Mouse (Mus musculus): ENCODE results near the gene Dhx16. TPM values are rescaled to one million over a fixed set of nuclear protein-coding genes. Genes with fewer than 3 reads are reported as not detected.

The Dhx16 gene
- 40.4 and 42.2 TPM in 2 replicates for polyA plus RNA-seq (2015; fragmentation: Nextera tagmentation; extraction: Ambion mirVana)

- 6% methylated on average over 66 of the region's 66 CpGs for WGBS
- ATAC-seq = peak; percentile 90
- Histone ChIP-seq H3K9ac (replicated peaks; ENCODE audit: low read depth, low read length) (peak within 1 kb of the TSS; percentile 83), H3K4me3 (replicated peaks; ENCODE audit: low read length) (peak within 1 kb of the TSS; percentile 95), H3K27ac (ENCODE audit: low read length) (peak within 1 kb of the TSS; percentile 75), H3K4me1 (replicated peaks; ENCODE audit: control insufficient read depth, insufficient read depth, low read length) (peaks cover 9% of the 10 kb centered on the region), H3K4me2 (ENCODE audit: low read length) (peak within 1 kb of the TSS; percentile 84), H3K9me3 (ENCODE audit: control insufficient read depth, low read length) (no peaks in the 10 kb centered on the region), H3K27me3 (replicated peaks; ENCODE audit: control insufficient read depth, insufficient read depth, low read length) (no peaks in the 10 kb centered on the region), H3K36me3 (ENCODE audit: control insufficient read depth, insufficient read depth) (peaks cover 26% of the 10 kb centered on the region)
Measured at GRCm38 (mm10) chr17:35879245-35880057, at the start of gene Dhx16. TSS of gene Dhx16 (plus strand) at chr17:35879819.

GRCm38 (mm10) chr17:35832400-35833238, 47.0 kb upstream of the Dhx16 start:
- WGBS = 64% methylated on average over 8 of the region's 8 CpGs
- peaks cover 44% of the 10 kb centered on the region for H3K36me3 ChIP-seq (ENCODE audit: control insufficient read depth, insufficient read depth)
- no peak overlapping the region for H3K4me2 ChIP-seq (ENCODE audit: low read length)
- H3K4me3 ChIP-seq (replicated peaks; ENCODE audit: low read length) = no peak overlapping the region
- peaks cover 45% of the 10 kb centered on the region for H3K4me1 ChIP-seq (replicated peaks; ENCODE audit: control insufficient read depth, insufficient read depth, low read length)
- H3K9ac ChIP-seq (replicated peaks; ENCODE audit: low read depth, low read length) = 0 out of 2 replicates have a peak overlapping the region, but pooled peaks have one; percentile 6
- H3K9me3 ChIP-seq (ENCODE audit: control insufficient read depth, low read length) = no peaks in the 10 kb centered on the region
- ATAC-seq = no peak
- no peaks in the 10 kb centered on the region for H3K27me3 ChIP-seq (replicated peaks; ENCODE audit: control insufficient read depth, insufficient read depth, low read length)
- peak overlapping the region; percentile 41 for H3K27ac ChIP-seq (ENCODE audit: low read length)

GRCm38 (mm10) chr17:35833239-35833751, 46.3 kb upstream of the Dhx16 start:
- no peak overlapping the region for H3K4me3 ChIP-seq (replicated peaks; ENCODE audit: low read length)
- H3K27ac ChIP-seq (ENCODE audit: low read length) = no peak overlapping the region; the same call in none of the 2 replicates
- 19% methylated on average over 5 of the region's 5 CpGs for WGBS
- H3K4me1 ChIP-seq (replicated peaks; ENCODE audit: control insufficient read depth, insufficient read depth, low read length) = peaks cover 45% of the 10 kb centered on the region
- no peak for ATAC-seq
- peaks cover 42% of the 10 kb centered on the region for H3K36me3 ChIP-seq (ENCODE audit: control insufficient read depth, insufficient read depth)
- H3K27me3 ChIP-seq (replicated peaks; ENCODE audit: control insufficient read depth, insufficient read depth, low read length) = no peaks in the 10 kb centered on the region
- no peaks in the 10 kb centered on the region for H3K9me3 ChIP-seq (ENCODE audit: control insufficient read depth, low read length)
- no peak overlapping the region for H3K9ac ChIP-seq (replicated peaks; ENCODE audit: low read depth, low read length)
- no peak overlapping the region for H3K4me2 ChIP-seq (ENCODE audit: low read length)

GRCm38 (mm10) chr17:35833894-35834293, 45.7 kb upstream of the Dhx16 start:
- Histone ChIP-seq H3K27me3 (replicated peaks; ENCODE audit: control insufficient read depth, insufficient read depth, low read length) (no peaks in the 10 kb centered on the region), H3K4me3 (replicated peaks; ENCODE audit: low read length) (peak overlapping the region; percentile 16), H3K27ac (ENCODE audit: low read length) (no peak overlapping the region), H3K4me2 (ENCODE audit: low read length) (peak overlapping the region; percentile 84), H3K36me3 (ENCODE audit: control insufficient read depth, insufficient read depth) (peaks cover 42% of the 10 kb centered on the region), H3K4me1 (replicated peaks; ENCODE audit: control insufficient read depth, insufficient read depth, low read length) (peaks cover 47% of the 10 kb centered on the region), H3K9me3 (ENCODE audit: control insufficient read depth, low read length) (no peaks in the 10 kb centered on the region), H3K9ac (replicated peaks; ENCODE audit: low read depth, low read length) (0 out of 2 replicates have a peak overlapping the region, but pooled peaks have one; percentile 23)
- 54% methylated on average over 5 of the region's 5 CpGs for whole genome bisulfite sequencing
- no peak for ATAC-seq

GRCm38 (mm10) chr17:35834696-35835422, 44.8 kb upstream of the Dhx16 start:
- Histone ChIP-seq H3K9me3 (ENCODE audit: control insufficient read depth, low read length) (no peaks in the 10 kb centered on the region), H3K4me2 (ENCODE audit: low read length) (peak overlapping the region; percentile 84), H3K9ac (replicated peaks; ENCODE audit: low read depth, low read length) (peak overlapping the region; percentile 83), H3K4me1 (replicated peaks; ENCODE audit: control insufficient read depth, insufficient read depth, low read length) (peaks cover 51% of the 10 kb centered on the region), H3K27me3 (replicated peaks; ENCODE audit: control insufficient read depth, insufficient read depth, low read length) (no peaks in the 10 kb centered on the region), H3K27ac (ENCODE audit: low read length) (peak overlapping the region; percentile 28; the same call in 1 of the 2 replicates), H3K36me3 (ENCODE audit: control insufficient read depth, insufficient read depth) (peaks cover 42% of the 10 kb centered on the region), H3K4me3 (replicated peaks; ENCODE audit: low read length) (peak overlapping the region; percentile 63)
- no peak for ATAC-seq
- 72% methylated on average over 26 of the region's 26 CpGs for WGBS

GRCm38 (mm10) chr17:35835424-35836140, 44.0 kb upstream of the Dhx16 start:
- Histone ChIP-seq H3K27ac (ENCODE audit: low read length) (no peak overlapping the region; the same call in 1 of the 2 replicates), H3K36me3 (ENCODE audit: control insufficient read depth, insufficient read depth) (peaks cover 41% of the 10 kb centered on the region), H3K4me3 (replicated peaks; ENCODE audit: low read length) (peak overlapping the region; percentile 63), H3K9me3 (ENCODE audit: control insufficient read depth, low read length) (no peaks in the 10 kb centered on the region), H3K4me1 (replicated peaks; ENCODE audit: control insufficient read depth, insufficient read depth, low read length) (peaks cover 47% of the 10 kb centered on the region), H3K27me3 (replicated peaks; ENCODE audit: control insufficient read depth, insufficient read depth, low read length) (no peaks in the 10 kb centered on the region), H3K9ac (replicated peaks; ENCODE audit: low read depth, low read length) (peak overlapping the region; percentile 83), H3K4me2 (ENCODE audit: low read length) (peak overlapping the region; percentile 84)
- ATAC-seq = no peak
- WGBS = 67% methylated on average over 26 of the region's 26 CpGs

- Histone ChIP-seq H3K4me2 (ENCODE audit: low read length) (peak overlapping the region; percentile 84), H3K27me3 (replicated peaks; ENCODE audit: control insufficient read depth, insufficient read depth, low read length) (no peaks in the 10 kb centered on the region), H3K4me1 (replicated peaks; ENCODE audit: control insufficient read depth, insufficient read depth, low read length) (peaks cover 49% of the 10 kb centered on the region), H3K4me3 (replicated peaks; ENCODE audit: low read length) (peak overlapping the region; percentile 63), H3K9ac (replicated peaks; ENCODE audit: low read depth, low read length) (peak overlapping the region; percentile 83), H3K27ac (ENCODE audit: low read length) (peak overlapping the region; percentile 94), H3K36me3 (ENCODE audit: control insufficient read depth, insufficient read depth) (peaks cover 37% of the 10 kb centered on the region), H3K9me3 (ENCODE audit: control insufficient read depth, low read length) (no peaks in the 10 kb centered on the region)
- ATAC-seq = no peak
- WGBS = 8% methylated on average over 24 of the region's 24 CpGs
Measured at GRCm38 (mm10) chr17:35836178-35836965, 43.2 kb upstream of the Dhx16 start.

GRCm38 (mm10) chr17:35836991-35837422, 42.6 kb upstream of the Dhx16 start:
- peak; percentile 34 for ATAC-seq
- Histone ChIP-seq H3K27ac (ENCODE audit: low read length) (peak overlapping the region; percentile 94), H3K27me3 (replicated peaks; ENCODE audit: control insufficient read depth, insufficient read depth, low read length) (no peaks in the 10 kb centered on the region), H3K4me2 (ENCODE audit: low read length) (peak overlapping the region; percentile 84), H3K9me3 (ENCODE audit: control insufficient read depth, low read length) (no peaks in the 10 kb centered on the region), H3K4me1 (replicated peaks; ENCODE audit: control insufficient read depth, insufficient read depth, low read length) (peaks cover 52% of the 10 kb centered on the region), H3K36me3 (ENCODE audit: control insufficient read depth, insufficient read depth) (peaks cover 37% of the 10 kb centered on the region), H3K4me3 (replicated peaks; ENCODE audit: low read length) (peak overlapping the region; percentile 63), H3K9ac (replicated peaks; ENCODE audit: low read depth, low read length) (peak overlapping the region; percentile 83)
- WGBS = under 1% methylated on average over 25 of the region's 25 CpGs

All from forebrain, embryonic 16.5 days (tissue).